Mouse (Mus musculus): ENCODE measurements around the gene Cacna2d3. TPM values are rescaled to one million over a fixed set of nuclear protein-coding genes. Genes with fewer than 3 reads are reported as not detected.

Gene Cacna2d3
- total RNA-seq, 2 experiments from 2014 or later = 103 to 108 TPM

- DNase-seq = no peak
Observed at GRCm38 (mm10) chr14:29639266-29639665, 82.4 kb downstream of the Cacna2d3 start.

- DNase-seq = no peak
Observed at GRCm38 (mm10) chr14:29628213-29628612, 93.5 kb downstream of the Cacna2d3 start.

GRCm38 (mm10) chr14:29612436-29612835 lies 109.2 kb downstream of the Cacna2d3 start:
- DNase-seq = no peak

- no peak for DNase-seq
Observed at GRCm38 (mm10) chr14:29608761-29609160, 112.9 kb downstream of the Cacna2d3 start.

GRCm38 (mm10) chr14:29599428-29599827 lies 122.2 kb downstream of the Cacna2d3 start:
- DNase-seq = no peak

- no peak for DNase-seq
Observed at GRCm38 (mm10) chr14:29592896-29593295, 128.8 kb downstream of the Cacna2d3 start.

GRCm38 (mm10) chr14:29589628-29590027 lies 132.0 kb downstream of the Cacna2d3 start:
- DNase-seq = no peak

GRCm38 (mm10) chr14:29581961-29582360 lies 139.7 kb downstream of the Cacna2d3 start:
- DNase-seq = no peak

- no peak for DNase-seq
Observed at GRCm38 (mm10) chr14:29577786-29578185, 143.9 kb downstream of the Cacna2d3 start.

- no peak for DNase-seq
Observed at GRCm38 (mm10) chr14:29575551-29575950, 146.1 kb downstream of the Cacna2d3 start.

GRCm38 (mm10) chr14:29562704-29563103 lies 159.0 kb downstream of the Cacna2d3 start:
- DNase-seq = no peak

- no peak for DNase-seq
Observed at GRCm38 (mm10) chr14:29561122-29561834, 160.4 kb downstream of the Cacna2d3 start.

- DNase-seq = no peak
Observed at GRCm38 (mm10) chr14:29558440-29558839, 163.2 kb downstream of the Cacna2d3 start.

- DNase-seq = no peak
Observed at GRCm38 (mm10) chr14:29556152-29556551, 165.5 kb downstream of the Cacna2d3 start.

- DNase-seq = no peak
Observed at GRCm38 (mm10) chr14:29552471-29552870, 169.2 kb downstream of the Cacna2d3 start.

GRCm38 (mm10) chr14:29548646-29549045 lies 173.0 kb downstream of the Cacna2d3 start:
- DNase-seq = no peak

- DNase-seq = no peak
Observed at GRCm38 (mm10) chr14:29530516-29530915, 191.1 kb downstream of the Cacna2d3 start.

GRCm38 (mm10) chr14:29528696-29529095 lies 193.0 kb downstream of the Cacna2d3 start:
- DNase-seq = no peak

GRCm38 (mm10) chr14:29519751-29520669 lies 201.7 kb downstream of the Cacna2d3 start:
- DNase-seq = no peak

- DNase-seq = peak in 1 of 2 experiments; percentile 26
Observed at GRCm38 (mm10) chr14:29502667-29503066, 219.0 kb downstream of the Cacna2d3 start.

- DNase-seq = no peak
Observed at GRCm38 (mm10) chr14:29498546-29499290, 222.9 kb downstream of the Cacna2d3 start.

GRCm38 (mm10) chr14:29496552-29496951 lies 225.1 kb downstream of the Cacna2d3 start:
- DNase-seq = no peak

- no peak for DNase-seq
Observed at GRCm38 (mm10) chr14:29491786-29492185, 229.9 kb downstream of the Cacna2d3 start.

Data from layer of hippocampus, postnatal 36 days (tissue).